Mouse (Mus musculus): ENCODE measurements around the gene Olfr1513. TPM values are rescaled to one million over a fixed set of nuclear protein-coding genes. Genes with fewer than 3 reads are reported as not detected.
"Not testable (repeated sequence)": the region's sequence is repeated elsewhere in the genome, so short reads cannot be mapped to it uniquely, and the experiment has no call there.

Gene Olfr1513
- 0.06 TPM in 1 of 2 replicates, not detected in the other for polyA plus RNA-seq (2016; fragmentation: Nextera tagmentation; extraction: Ambion mirVana)

DNA sequence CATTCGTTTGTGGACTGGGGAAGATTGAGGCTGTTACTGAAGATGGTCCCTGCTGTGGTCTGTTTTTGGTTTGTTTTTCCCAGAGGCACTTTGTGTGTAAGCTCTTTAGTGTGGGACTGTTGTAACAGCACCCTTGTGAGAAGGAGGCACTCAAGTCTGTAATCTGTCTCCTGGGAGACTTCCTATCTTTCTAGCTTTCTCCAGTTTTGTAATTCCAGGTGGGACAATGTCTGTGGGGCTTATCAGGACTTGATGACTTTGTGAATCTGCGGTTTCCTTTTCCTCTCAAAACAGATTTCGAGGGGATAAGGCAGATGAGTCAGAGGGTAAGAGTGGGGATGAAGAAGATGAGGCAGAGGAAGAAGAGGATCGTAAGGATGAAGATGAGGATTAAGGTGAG is at the start of gene Olfr1513:
Gene Olfr1513 (minus strand): TSS at position 101 of the 400 bp plus-strand sequence.
- WGBS = 81% methylated on average over 4 of the region's 4 CpGs
- H3K4me2 ChIP-seq (replicated peaks) = no peak within 1 kb of the TSS
- no peak for ATAC-seq (ENCODE audit: low FRiP score)
- H3K4me3 ChIP-seq = no peak within 1 kb of the TSS
- H3K27ac ChIP-seq = no peak within 1 kb of the TSS
- H3K9ac ChIP-seq = no peak within 1 kb of the TSS
- no peaks in the 10 kb centered on the region for H3K9me3 ChIP-seq (replicated peaks)
- H3K36me3 ChIP-seq = no peaks in the 10 kb centered on the region
- H3K4me1 ChIP-seq = no peaks in the 10 kb centered on the region
- no peaks in the 10 kb centered on the region for H3K27me3 ChIP-seq

DNA sequence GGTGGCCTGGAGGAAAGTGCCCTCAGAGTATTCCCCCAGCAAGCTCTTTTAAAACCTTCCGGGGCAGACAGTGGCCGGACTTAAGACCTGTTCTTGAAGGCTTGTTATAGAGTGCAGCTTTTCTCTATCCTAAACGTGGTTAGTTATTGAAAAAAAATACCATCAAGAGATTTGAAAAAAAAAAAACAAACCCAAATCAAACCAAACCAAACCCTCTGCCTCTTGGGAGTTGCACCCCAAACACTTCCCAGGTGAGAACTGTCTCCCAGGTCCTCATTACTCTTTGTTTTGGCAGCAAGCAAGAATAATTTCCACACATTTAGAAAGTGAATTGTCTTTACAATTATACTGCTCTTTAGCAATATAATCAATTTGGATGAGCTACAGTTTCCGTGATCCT is 41.1 kb upstream of the Olfr1513 start, which contains the start of gene Olfr1511:
Gene Olfr1511 (minus strand): TSS at position 101 of the 400 bp plus-strand sequence.
- Histone ChIP-seq H3K9ac (no peak within 1 kb of the TSS), H3K4me3 (no peak within 1 kb of the TSS), H3K36me3 (no peaks in the 10 kb centered on the region), H3K4me1 (no peaks in the 10 kb centered on the region), H3K27me3 (no peaks in the 10 kb centered on the region), H3K27ac (no peak within 1 kb of the TSS), H3K9me3 (replicated peaks) (no peaks in the 10 kb centered on the region), H3K4me2 (replicated peaks) (no peak within 1 kb of the TSS)
- no peak for ATAC-seq (ENCODE audit: low FRiP score)
- WGBS = 76% methylated on average over 4 of the region's 4 CpGs

DNA sequence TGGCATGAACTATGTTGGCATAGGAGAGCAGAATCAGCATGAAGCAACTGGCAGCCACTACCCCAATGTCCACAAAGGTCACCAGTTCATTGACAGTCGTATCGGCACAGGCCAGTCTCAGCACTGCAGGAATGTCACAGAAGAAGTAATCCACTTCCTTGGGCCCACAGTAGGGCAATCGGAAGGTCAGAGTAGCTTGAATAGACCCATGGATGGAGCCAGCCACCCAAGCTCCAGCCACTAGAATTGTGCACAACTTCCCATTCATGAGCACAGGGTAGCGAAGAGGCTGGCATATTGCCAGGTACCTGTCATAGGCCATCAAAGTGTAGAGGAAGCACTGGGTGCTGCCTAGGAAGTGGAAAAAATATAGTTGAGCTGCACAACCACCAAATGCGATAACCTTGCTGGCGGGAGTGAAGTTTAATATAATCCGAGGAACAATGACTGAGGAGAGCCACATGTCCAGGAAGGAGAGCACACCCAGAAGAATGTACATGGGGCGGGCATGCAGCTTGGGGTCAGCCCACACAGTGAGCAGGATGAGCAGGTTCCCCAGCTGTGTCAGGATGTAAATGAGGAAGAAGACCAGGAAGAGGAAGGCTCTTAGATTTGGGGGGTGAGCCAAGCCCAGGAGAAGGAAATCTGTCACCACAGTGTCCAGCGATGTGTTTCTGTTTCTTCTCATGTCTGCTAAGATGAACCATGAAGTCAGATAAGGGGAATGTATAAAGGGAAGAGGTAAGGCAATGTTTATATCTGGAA is 34.1 kb upstream of the Olfr1513 start:
- H3K27ac ChIP-seq; H3K27me3 ChIP-seq; H3K9me3 ChIP-seq (replicated peaks); ATAC-seq (ENCODE audit: low FRiP score); H3K4me3 ChIP-seq; H3K36me3 ChIP-seq; H3K9ac ChIP-seq; H3K4me2 ChIP-seq (replicated peaks); H3K4me1 ChIP-seq: not testable (repeated sequence)
- WGBS = 92% methylated on average over 9 of the region's 9 CpGs

- Histone ChIP-seq H3K9me3 (replicated peaks) (no peaks in the 10 kb centered on the region), H3K36me3 (no peaks in the 10 kb centered on the region), H3K27ac (no peak within 1 kb of the TSS), H3K4me2 (replicated peaks) (no peak within 1 kb of the TSS), H3K4me1 (no peaks in the 10 kb centered on the region), H3K4me3 (no peak within 1 kb of the TSS), H3K27me3 (no peaks in the 10 kb centered on the region), H3K9ac (no peak within 1 kb of the TSS)
- no peak for ATAC-seq (ENCODE audit: low FRiP score)
- WGBS = 80% methylated on average over 2 of the region's 2 CpGs
Measured at GRCm38 (mm10) chr14:52379068-52379467, 22.9 kb upstream of the Olfr1513 start, which contains the start of gene Olfr1512. Gene Olfr1512 (minus strand): TSS chr14:52379168.

DNA sequence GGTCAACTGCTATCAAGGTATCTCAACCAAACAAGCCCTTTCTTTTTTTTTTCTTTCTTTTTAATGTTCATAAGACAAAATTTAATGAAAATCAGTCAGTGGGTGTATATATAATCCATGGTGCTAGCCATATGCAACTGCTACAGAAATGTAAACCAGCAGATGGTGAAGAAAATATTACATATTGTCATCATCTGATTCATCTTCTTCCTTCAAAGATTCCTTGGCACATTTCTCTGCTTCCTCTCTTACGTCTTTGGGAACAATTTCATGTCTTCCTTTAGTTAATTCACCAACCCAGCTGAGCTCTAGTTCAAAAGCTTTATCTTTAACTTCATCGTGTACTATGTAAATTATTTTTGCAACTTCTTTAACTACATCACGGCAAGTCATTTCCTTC is 12.5 kb upstream of the Olfr1513 start:
- ATAC-seq (ENCODE audit: low FRiP score) = no peak
- no peak overlapping the region for H3K9ac ChIP-seq
- no peaks in the 10 kb centered on the region for H3K9me3 ChIP-seq (replicated peaks)
- no peak overlapping the region for H3K4me3 ChIP-seq
- no peaks in the 10 kb centered on the region for H3K4me1 ChIP-seq
- WGBS = 94% methylated on average over 3 of the region's 3 CpGs
- H3K36me3 ChIP-seq = no peaks in the 10 kb centered on the region
- H3K27ac ChIP-seq = no peak overlapping the region
- H3K27me3 ChIP-seq = no peaks in the 10 kb centered on the region
- no peak overlapping the region for H3K4me2 ChIP-seq (replicated peaks)

DNA sequence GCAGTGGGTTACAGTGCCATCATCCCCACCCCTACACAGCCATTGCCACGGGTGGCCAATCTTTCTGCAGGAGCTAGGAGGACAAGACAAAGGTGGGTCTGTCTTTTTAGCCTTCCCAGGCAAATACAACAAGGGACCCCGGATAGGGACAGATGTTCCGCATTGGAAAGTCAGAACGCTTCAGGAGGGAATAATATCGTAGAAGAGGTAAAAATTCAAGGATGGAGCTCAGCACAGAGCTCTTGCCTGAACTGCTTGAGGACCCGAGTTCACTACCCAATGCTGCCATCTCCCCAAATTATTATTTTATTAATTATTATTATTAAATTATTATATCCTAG is 16.7 kb downstream of the Olfr1513 start:
- peaks cover 4% of the 10 kb centered on the region; the same call in 1 of the 2 replicates for H3K9me3 ChIP-seq (replicated peaks)
- no peak overlapping the region for H3K27ac ChIP-seq
- no peak for ATAC-seq (ENCODE audit: low FRiP score)
- H3K36me3 ChIP-seq = no peaks in the 10 kb centered on the region
- no peak overlapping the region for H3K9ac ChIP-seq
- 80% methylated on average over 6 of the region's 6 CpGs for WGBS
- H3K4me2 ChIP-seq (replicated peaks) = peak overlapping the region; percentile 43; the same call in 1 of the 2 replicates
- H3K4me1 ChIP-seq = no peaks in the 10 kb centered on the region
- H3K27me3 ChIP-seq = no peaks in the 10 kb centered on the region
- no peak overlapping the region for H3K4me3 ChIP-seq

DNA sequence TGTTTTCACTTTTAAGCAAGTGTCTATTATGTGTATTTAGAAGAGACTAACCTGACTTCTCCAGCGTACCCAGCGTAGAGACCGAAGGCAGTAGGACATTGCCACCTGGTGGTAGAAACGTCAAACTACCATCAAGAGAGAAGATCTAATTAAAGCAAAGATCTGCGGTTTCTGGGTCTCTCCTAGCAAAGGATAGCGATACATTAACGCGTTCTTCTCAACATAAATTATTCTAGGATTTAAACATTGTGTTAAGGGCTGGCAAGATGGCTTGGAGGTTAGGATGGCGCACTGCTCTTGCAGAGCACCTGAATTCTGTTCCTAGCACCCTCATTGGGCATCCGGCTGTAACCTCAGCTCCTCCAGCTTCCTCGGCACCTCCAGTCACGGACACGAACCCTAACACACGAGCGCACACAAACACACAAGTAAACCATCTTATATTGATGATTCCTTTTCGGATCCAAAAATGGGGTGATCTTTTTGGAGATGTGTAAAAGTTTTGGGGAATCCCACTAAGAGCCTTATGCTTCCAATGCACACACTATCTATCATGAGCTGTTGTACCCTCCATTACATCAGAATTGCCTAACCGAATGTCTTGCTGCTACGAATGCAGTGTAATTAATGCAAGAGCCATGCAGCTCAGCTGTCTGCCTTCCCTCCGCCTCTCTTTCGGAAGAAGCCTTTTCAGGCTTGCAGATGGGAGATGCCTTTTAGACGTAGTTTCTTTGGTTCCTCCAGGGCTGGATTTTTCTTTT is 17.3 kb downstream of the Olfr1513 start:
- Histone ChIP-seq H3K27me3 (no peaks in the 10 kb centered on the region), H3K27ac (no peak overlapping the region), H3K4me2 (replicated peaks) (peak overlapping the region; percentile 43), H3K9me3 (replicated peaks) (no peaks in the 10 kb centered on the region), H3K36me3 (no peaks in the 10 kb centered on the region), H3K4me1 (no peaks in the 10 kb centered on the region), H3K4me3 (peak overlapping the region; percentile 11), H3K9ac (no peak overlapping the region)
- 32% methylated on average over 21 of the region's 21 CpGs for WGBS
- ATAC-seq (ENCODE audit: low FRiP score) = peak; percentile 69

DNA sequence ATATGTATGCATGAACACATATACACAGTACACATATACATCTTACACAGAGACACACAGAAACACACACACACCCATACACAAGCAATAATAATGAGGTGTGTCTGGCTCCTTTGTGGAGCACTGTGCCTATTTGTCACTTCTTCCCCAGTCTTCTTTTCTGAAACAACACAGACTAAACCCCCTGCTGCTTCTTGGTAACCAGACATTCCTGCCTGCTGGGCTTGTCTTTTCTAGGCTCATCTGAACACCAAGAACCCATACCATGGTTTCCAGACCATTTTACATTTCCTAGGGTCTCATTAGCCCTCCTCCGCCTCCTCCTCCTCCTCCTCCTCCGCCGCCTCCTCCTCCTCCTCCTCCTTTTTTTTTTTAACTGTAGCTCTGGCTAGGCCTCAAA is 24.0 kb downstream of the Olfr1513 start:
- no peak overlapping the region for H3K27ac ChIP-seq
- no peaks in the 10 kb centered on the region for H3K36me3 ChIP-seq
- H3K9me3 ChIP-seq (replicated peaks) = no peaks in the 10 kb centered on the region
- H3K4me3 ChIP-seq = no peak overlapping the region
- WGBS = 53% methylated on average over 3 of the region's 3 CpGs
- no peak overlapping the region for H3K4me2 ChIP-seq (replicated peaks)
- peaks cover 3% of the 10 kb centered on the region for H3K27me3 ChIP-seq
- ATAC-seq (ENCODE audit: low FRiP score) = no peak
- H3K4me1 ChIP-seq = peaks cover 11% of the 10 kb centered on the region
- no peak overlapping the region for H3K9ac ChIP-seq

DNA sequence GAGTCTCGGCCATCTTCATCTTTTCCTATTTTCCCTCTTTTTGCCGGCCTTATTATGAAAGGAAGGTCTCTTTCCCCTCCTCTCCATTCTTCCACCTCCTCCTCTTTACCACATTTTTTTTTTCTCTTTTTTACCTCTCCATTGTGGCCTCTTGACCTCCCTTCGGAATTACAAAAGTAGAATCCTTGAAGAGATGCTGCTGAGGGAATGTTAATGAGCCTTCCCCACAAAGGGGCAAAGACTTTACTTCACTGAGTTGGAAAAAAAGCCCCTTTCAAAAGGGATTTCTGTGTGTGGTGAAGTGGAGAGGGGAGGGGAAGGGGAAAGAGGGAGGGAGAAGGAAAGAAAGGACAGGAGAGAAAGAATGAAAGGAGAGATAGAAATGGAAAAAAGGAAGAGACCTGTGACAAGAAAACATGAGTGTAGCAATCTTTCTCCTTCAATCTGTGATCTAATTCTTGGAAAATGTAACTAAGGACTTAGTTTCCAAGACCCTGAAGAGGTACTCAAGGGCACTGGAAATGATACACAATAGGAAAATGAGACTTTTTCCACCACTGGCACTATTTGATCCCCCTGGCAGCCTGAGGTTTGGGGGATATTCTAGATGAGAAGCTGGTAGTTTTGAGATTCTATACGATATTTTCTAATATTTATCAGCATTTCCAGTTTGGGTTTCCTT is 25.0 kb downstream of the Olfr1513 start:
- Histone ChIP-seq H3K27ac (peak overlapping the region; percentile 67), H3K9me3 (replicated peaks) (no peaks in the 10 kb centered on the region), H3K4me1 (peaks cover 19% of the 10 kb centered on the region), H3K4me2 (replicated peaks) (peak overlapping the region; percentile 13; the same call in 1 of the 2 replicates), H3K9ac (no peak overlapping the region), H3K27me3 (peaks cover 3% of the 10 kb centered on the region), H3K4me3 (no peak overlapping the region), H3K36me3 (no peaks in the 10 kb centered on the region)
- WGBS = 12% methylated on average over 4 of the region's 4 CpGs
- no peak for ATAC-seq (ENCODE audit: low FRiP score)

GRCm38 (mm10) chr14:52327910-52328812 is 28.0 kb downstream of the Olfr1513 start, which contains the start of gene Sall2:
Gene Sall2 (minus strand): TSS chr14:52328762.
- no peaks in the 10 kb centered on the region for H3K9me3 ChIP-seq (replicated peaks)
- peak within 1 kb of the TSS; percentile 57 for H3K4me3 ChIP-seq
- H3K4me2 ChIP-seq (replicated peaks) = peak within 1 kb of the TSS; percentile 85
- WGBS = under 1% methylated on average over 26 of the region's 26 CpGs
- H3K27me3 ChIP-seq = peaks cover 3% of the 10 kb centered on the region
- ATAC-seq (ENCODE audit: low FRiP score) = peak; percentile 75
- H3K9ac ChIP-seq = peak within 1 kb of the TSS; percentile 76
- H3K4me1 ChIP-seq = peaks cover 28% of the 10 kb centered on the region
- peak within 1 kb of the TSS; percentile 88 for H3K27ac ChIP-seq
- no peaks in the 10 kb centered on the region for H3K36me3 ChIP-seq

- peak overlapping the region; percentile 76 for H3K9ac ChIP-seq
- H3K27me3 ChIP-seq = peaks cover 3% of the 10 kb centered on the region
- peak; percentile 70 for ATAC-seq (ENCODE audit: low FRiP score)
- H3K9me3 ChIP-seq (replicated peaks) = no peaks in the 10 kb centered on the region
- peaks cover 28% of the 10 kb centered on the region for H3K4me1 ChIP-seq
- H3K27ac ChIP-seq = peak overlapping the region; percentile 88
- WGBS = under 1% methylated on average over 14 of the region's 14 CpGs
- H3K4me3 ChIP-seq = peak overlapping the region; percentile 57
- peak overlapping the region; percentile 85 for H3K4me2 ChIP-seq (replicated peaks)
- no peaks in the 10 kb centered on the region for H3K36me3 ChIP-seq
Measured at GRCm38 (mm10) chr14:52327375-52327901, 28.8 kb downstream of the Olfr1513 start.
